Mouse (Mus musculus): Measurements from ENCODE around the gene Gdpd5.
A peak's percentile ranks its signal among the peaks of the same experiment; 100 is the strongest.

The Gdpd5 gene

GRCm38 (mm10) chr7:99404031-99404735 lies 23.0 kb downstream of the Gdpd5 start:
- no peak for DNase-seq (ENCODE audit: low read depth, low spot score)

- peak; percentile 76 for DNase-seq (ENCODE audit: low read depth, low spot score)
Measured at GRCm38 (mm10) chr7:99405386-99406155, 24.4 kb downstream of the Gdpd5 start.

GRCm38 (mm10) chr7:99407598-99407997 lies 26.4 kb downstream of the Gdpd5 start:
- DNase-seq (ENCODE audit: low read depth, low spot score): no peak

GRCm38 (mm10) chr7:99409441-99410222 lies 28.4 kb downstream of the Gdpd5 start:
- DNase-seq (ENCODE audit: low read depth, low spot score): no peak

GRCm38 (mm10) chr7:99410315-99410714 lies 29.1 kb downstream of the Gdpd5 start:
- no peak for DNase-seq (ENCODE audit: low read depth, low spot score)

GRCm38 (mm10) chr7:99411047-99411779 lies 30.0 kb downstream of the Gdpd5 start:
- peak; percentile 33 for DNase-seq (ENCODE audit: low read depth, low spot score)

GRCm38 (mm10) chr7:99415045-99415444 lies 33.8 kb downstream of the Gdpd5 start:
- DNase-seq (ENCODE audit: low read depth, low spot score): no peak

GRCm38 (mm10) chr7:99419311-99419710 lies 38.1 kb downstream of the Gdpd5 start:
- no peak for DNase-seq (ENCODE audit: low read depth, low spot score)

- no peak for DNase-seq (ENCODE audit: low read depth, low spot score)
Measured at GRCm38 (mm10) chr7:99421006-99421405, 39.8 kb downstream of the Gdpd5 start.

GRCm38 (mm10) chr7:99424538-99425155 lies 43.4 kb downstream of the Gdpd5 start:
- DNase-seq (ENCODE audit: low read depth, low spot score): no peak

- DNase-seq (ENCODE audit: low read depth, low spot score): no peak
Measured at GRCm38 (mm10) chr7:99425706-99426105, 44.5 kb downstream of the Gdpd5 start.

- no peak for DNase-seq (ENCODE audit: low read depth, low spot score)
Measured at GRCm38 (mm10) chr7:99427031-99427430, 45.8 kb downstream of the Gdpd5 start.

- DNase-seq (ENCODE audit: low read depth, low spot score): no peak
Measured at GRCm38 (mm10) chr7:99427987-99428386, 46.8 kb downstream of the Gdpd5 start.

- no peak for DNase-seq (ENCODE audit: low read depth, low spot score)
Measured at GRCm38 (mm10) chr7:99428836-99429235, 47.6 kb downstream of the Gdpd5 start.

- DNase-seq (ENCODE audit: low read depth, low spot score): peak; percentile 66
Measured at GRCm38 (mm10) chr7:99429786-99430185, 48.6 kb downstream of the Gdpd5 start.

- DNase-seq (ENCODE audit: low read depth, low spot score): peak; percentile 70
Measured at GRCm38 (mm10) chr7:99430246-99430645, 49.0 kb downstream of the Gdpd5 start.

GRCm38 (mm10) chr7:99432248-99432647 lies 51.0 kb downstream of the Gdpd5 start:
- DNase-seq (ENCODE audit: low read depth, low spot score): no peak

GRCm38 (mm10) chr7:99432863-99433262 lies 51.6 kb downstream of the Gdpd5 start:
- no peak for DNase-seq (ENCODE audit: low read depth, low spot score)

GRCm38 (mm10) chr7:99434672-99435250 lies 53.5 kb downstream of the Gdpd5 start:
- no peak for DNase-seq (ENCODE audit: low read depth, low spot score)

GRCm38 (mm10) chr7:99436530-99436929 lies 55.3 kb downstream of the Gdpd5 start:
- DNase-seq (ENCODE audit: low read depth, low spot score): no peak

GRCm38 (mm10) chr7:99438881-99439280 lies 57.7 kb downstream of the Gdpd5 start:
- DNase-seq (ENCODE audit: low read depth, low spot score): peak; percentile 36
